Mouse (Mus musculus): ENCODE measurements at regions not wholly inside any gene's neighbourhood (a gene's known extent, or its start where the extent isn't known, plus 50 kb on each side); places are given as distances from the start of the nearest gene placed in this dataset.

- no peaks in the 10 kb centered on the region for H3K27me3 ChIP-seq
- peaks cover 44% of the 10 kb centered on the region for H3K4me1 ChIP-seq (replicated peaks)
- no peaks in the 10 kb centered on the region for H3K36me3 ChIP-seq
Measured at GRCm38 (mm10) chr16:15052389-15052923, 146.1 kb downstream of the Efcab1 start.

GRCm38 (mm10) chr16:15052924-15053793 is 146.8 kb downstream of the Efcab1 start:
- peak; percentile 96 for ATAC-seq (ENCODE audit: insufficient number of reproducible peaks, insufficient read depth, low FRiP score, low TSS enrichment, low read depth)
- under 1% methylated on average over 16 of the region's 16 CpGs for WGBS
- Histone ChIP-seq H3K4me1 (replicated peaks) (peaks cover 44% of the 10 kb centered on the region), H3K27ac (peak overlapping the region; percentile 91), H3K27me3 (no peaks in the 10 kb centered on the region), H3K4me3 (replicated peaks) (0 out of 2 replicates have a peak overlapping the region, but pooled peaks have one; percentile 6), H3K9ac (replicated peaks) (no peak overlapping the region), H3K9me3 (no peaks in the 10 kb centered on the region), H3K36me3 (no peaks in the 10 kb centered on the region), H3K4me2 (peak overlapping the region; percentile 37)

More at GRCm38 (mm10) chr16:15052389-15052923, 146.1 kb downstream of the Efcab1 start:
- Histone ChIP-seq H3K4me2 (peak overlapping the region; percentile 37), H3K9me3 (no peaks in the 10 kb centered on the region), H3K9ac (replicated peaks) (no peak overlapping the region), H3K27ac (peak overlapping the region; percentile 91), H3K4me3 (replicated peaks) (no peak overlapping the region)
- WGBS: 8% methylated on average over 7 of the region's 7 CpGs
- ATAC-seq (ENCODE audit: insufficient number of reproducible peaks, insufficient read depth, low FRiP score, low TSS enrichment, low read depth): peak; percentile 28; the same call in 1 of the 2 replicates

GRCm38 (mm10) chr16:15053840-15054239 is 147.4 kb downstream of the Efcab1 start:
- H3K4me2 ChIP-seq: peak overlapping the region; percentile 37
- no peak overlapping the region for H3K9ac ChIP-seq (replicated peaks)
- ATAC-seq (ENCODE audit: insufficient number of reproducible peaks, insufficient read depth, low FRiP score, low TSS enrichment, low read depth): no peak
- WGBS: 2% methylated on average over 4 of the region's 4 CpGs
- H3K4me3 ChIP-seq (replicated peaks): no peak overlapping the region
- peaks cover 44% of the 10 kb centered on the region for H3K4me1 ChIP-seq (replicated peaks)
- no peaks in the 10 kb centered on the region for H3K36me3 ChIP-seq
- H3K27ac ChIP-seq: peak overlapping the region; percentile 91
- no peaks in the 10 kb centered on the region for H3K27me3 ChIP-seq
- no peaks in the 10 kb centered on the region for H3K9me3 ChIP-seq

- WGBS: 22% methylated on average over 5 of the region's 5 CpGs
- no peak for ATAC-seq (ENCODE audit: insufficient number of reproducible peaks, insufficient read depth, low FRiP score, low TSS enrichment, low read depth)
- Histone ChIP-seq H3K36me3 (no peaks in the 10 kb centered on the region), H3K27me3 (no peaks in the 10 kb centered on the region), H3K4me2 (no peak overlapping the region), H3K9ac (replicated peaks) (no peak overlapping the region), H3K9me3 (no peaks in the 10 kb centered on the region), H3K4me3 (replicated peaks) (no peak overlapping the region), H3K27ac (peak overlapping the region; percentile 64), H3K4me1 (replicated peaks) (peaks cover 44% of the 10 kb centered on the region)
Measured at GRCm38 (mm10) chr16:15054306-15055001, 148.0 kb downstream of the Efcab1 start.

- no peak for ATAC-seq (ENCODE audit: insufficient number of reproducible peaks, insufficient read depth, low FRiP score, low TSS enrichment, low read depth)
- H3K4me1 ChIP-seq (replicated peaks): peaks cover 43% of the 10 kb centered on the region
- 87% methylated on average over 5 of the region's 5 CpGs for WGBS
Measured at GRCm38 (mm10) chr16:15055697-15056096, 149.3 kb downstream of the Efcab1 start.

GRCm38 (mm10) chr16:15070485-15070960 is 164.1 kb downstream of the Efcab1 start:
- Histone ChIP-seq H3K4me3 (replicated peaks) (no peak overlapping the region), H3K4me2 (no peak overlapping the region), H3K4me1 (replicated peaks) (no peaks in the 10 kb centered on the region), H3K9me3 (no peaks in the 10 kb centered on the region), H3K9ac (replicated peaks) (no peak overlapping the region), H3K27me3 (no peaks in the 10 kb centered on the region), H3K27ac (no peak overlapping the region), H3K36me3 (no peaks in the 10 kb centered on the region)
- 90% methylated on average over 7 of the region's 7 CpGs for WGBS
- no peak for ATAC-seq (ENCODE audit: insufficient number of reproducible peaks, insufficient read depth, low FRiP score, low TSS enrichment, low read depth)

More at GRCm38 (mm10) chr16:15055697-15056096, 149.3 kb downstream of the Efcab1 start:
- Histone ChIP-seq H3K27me3 (no peaks in the 10 kb centered on the region), H3K4me3 (replicated peaks) (no peak overlapping the region), H3K36me3 (no peaks in the 10 kb centered on the region), H3K9ac (replicated peaks) (no peak overlapping the region), H3K9me3 (no peaks in the 10 kb centered on the region), H3K4me2 (no peak overlapping the region), H3K27ac (peak overlapping the region; percentile 54)

GRCm38 (mm10) chr16:15074407-15074806 is 168.0 kb downstream of the Efcab1 start:
- H3K4me3 ChIP-seq (replicated peaks): no peak overlapping the region
- H3K27me3 ChIP-seq: no peaks in the 10 kb centered on the region
- no peak overlapping the region for H3K27ac ChIP-seq
- no peak overlapping the region for H3K9ac ChIP-seq (replicated peaks)
- H3K4me2 ChIP-seq: no peak overlapping the region
- no peak for ATAC-seq (ENCODE audit: insufficient number of reproducible peaks, insufficient read depth, low FRiP score, low TSS enrichment, low read depth)
- H3K4me1 ChIP-seq (replicated peaks): no peaks in the 10 kb centered on the region
- H3K9me3 ChIP-seq: no peaks in the 10 kb centered on the region
- no peaks in the 10 kb centered on the region for H3K36me3 ChIP-seq

- Histone ChIP-seq H3K4me3 (replicated peaks) (no peak overlapping the region), H3K27ac (peak overlapping the region; percentile 95), H3K4me1 (replicated peaks) (peaks cover 25% of the 10 kb centered on the region), H3K9ac (replicated peaks) (no peak overlapping the region), H3K4me2 (peak overlapping the region; percentile 61), H3K36me3 (no peaks in the 10 kb centered on the region), H3K27me3 (no peaks in the 10 kb centered on the region), H3K9me3 (peaks cover 5% of the 10 kb centered on the region; the same call in 1 of the 2 replicates)
- WGBS: 52% methylated on average over 3 of the region's 3 CpGs
- no peak for ATAC-seq (ENCODE audit: insufficient number of reproducible peaks, insufficient read depth, low FRiP score, low TSS enrichment, low read depth)
Measured at GRCm38 (mm10) chr16:15083692-15084091, 177.3 kb downstream of the Efcab1 start.

- no peaks in the 10 kb centered on the region for H3K36me3 ChIP-seq
- peaks cover 5% of the 10 kb centered on the region; the same call in 1 of the 2 replicates for H3K9me3 ChIP-seq
- H3K9ac ChIP-seq (replicated peaks): peak overlapping the region; percentile 57
- ATAC-seq (ENCODE audit: insufficient number of reproducible peaks, insufficient read depth, low FRiP score, low TSS enrichment, low read depth): no peak
- WGBS: 14% methylated on average over 10 of the region's 10 CpGs
- peaks cover 25% of the 10 kb centered on the region for H3K4me1 ChIP-seq (replicated peaks)
- no peaks in the 10 kb centered on the region for H3K27me3 ChIP-seq
- H3K4me2 ChIP-seq: peak overlapping the region; percentile 61
- peak overlapping the region; percentile 95 for H3K27ac ChIP-seq
- H3K4me3 ChIP-seq (replicated peaks): peak overlapping the region; percentile 44
Measured at GRCm38 (mm10) chr16:15084147-15084752, 177.8 kb downstream of the Efcab1 start.

GRCm38 (mm10) chr16:15084753-15085728 is 178.6 kb downstream of the Efcab1 start:
- Histone ChIP-seq H3K36me3 (no peaks in the 10 kb centered on the region), H3K27ac (peak overlapping the region; percentile 95), H3K4me2 (peak overlapping the region; percentile 61), H3K9ac (replicated peaks) (peak overlapping the region; percentile 57), H3K4me3 (replicated peaks) (peak overlapping the region; percentile 44), H3K27me3 (no peaks in the 10 kb centered on the region), H3K9me3 (peaks cover 5% of the 10 kb centered on the region; the same call in 1 of the 2 replicates), H3K4me1 (replicated peaks) (peaks cover 25% of the 10 kb centered on the region)
- peak; percentile 92 for ATAC-seq (ENCODE audit: insufficient number of reproducible peaks, insufficient read depth, low FRiP score, low TSS enrichment, low read depth)
- under 1% methylated on average over 56 of the region's 56 CpGs for WGBS
